Mouse (Mus musculus) ES-Bruce4 (cell line): ENCODE measurements around the gene Slc25a17.

Experiments
- CTCF ChIP-seq: IDR thresholded peaks from one replicate; pipeline ENCODE4 v1.8.1; 2011; ENCODE audit warnings: low read depth, low read length
- EP300 ChIP-seq: IDR thresholded peaks from 2 replicates; pipeline ENCODE4 v1.6.1; 2011; ENCODE audit warnings: low read depth, low read length; ENCODE audit not compliant: insufficient read depth
- POLR2A ChIP-seq: IDR thresholded peaks from one replicate; pipeline ENCODE4 v1.8.1; 2011; ENCODE audit warnings: low read length; ENCODE audit not compliant: insufficient read depth

GRCm38 (mm10) chr15:81361022-81361404 is 401 bp upstream of the Slc25a17 start:
- TF ChIP-seq EP300 (no peak), POLR2A (no peak), CTCF (no peak)
